Mouse (Mus musculus): Measurements from ENCODE around the gene Pcgf5.

DNA sequence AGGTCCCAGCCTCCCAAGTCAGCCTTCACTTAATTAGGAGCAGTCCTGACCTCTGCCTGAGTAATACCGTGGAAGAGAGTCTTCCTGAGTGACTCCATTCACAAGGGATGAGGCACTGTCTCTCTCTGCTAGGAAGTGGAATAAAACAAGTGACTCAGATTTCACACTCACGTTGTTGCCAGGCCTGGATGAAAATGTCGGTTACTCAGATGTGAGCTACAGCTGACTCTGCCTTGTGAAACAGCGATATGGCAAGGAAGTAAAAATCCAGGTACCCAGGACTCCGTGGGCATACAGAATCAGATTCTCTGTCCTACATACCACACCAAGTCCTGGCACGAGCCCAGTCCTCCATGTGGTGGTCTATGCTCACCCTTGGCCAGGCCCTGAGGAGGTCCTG lies 142.8 kb downstream of the Pcgf5 start:
- TF ChIP-seq CTCF (IDR thresholded peaks at IDR 0.05; ENCODE audit: borderline replicate concordance, insufficient read depth, low read depth, low read length) (no peak), POLR2A (IDR thresholded peaks at IDR 0.05; ENCODE audit: borderline replicate concordance, insufficient read depth, low read length) (no peak)

Measured in cerebellum, adult 2 months (tissue).